Comparison of ENCODE assay signal across 28 mouse cellular contexts in the genomic region with DNA sequence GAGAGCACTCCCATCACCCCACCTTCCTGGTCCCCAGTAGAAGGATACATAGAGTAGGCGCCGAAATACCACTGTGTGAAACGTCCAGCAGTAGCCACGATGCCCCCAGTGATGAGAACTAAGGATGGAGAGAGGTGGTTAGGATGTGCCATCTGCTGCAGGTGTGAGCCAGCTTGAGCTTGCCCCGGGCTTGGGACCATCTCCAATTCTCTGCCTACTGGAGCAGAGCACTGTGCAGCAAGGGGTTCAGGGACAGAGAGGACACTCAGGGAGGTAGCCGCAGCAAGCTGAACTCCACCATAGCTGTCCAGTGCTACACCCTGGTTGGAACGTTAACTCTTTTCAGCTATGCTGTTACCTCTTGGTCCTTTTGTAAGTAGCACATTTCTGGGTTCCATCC. TPM values are rescaled to one million over a fixed set of nuclear protein-coding genes. Genes with fewer than 3 reads are reported as not detected.
A peak's percentile ranks its signal among the peaks of the same experiment; 100 is the strongest.
DNase-seq lines count a peak whose midpoint lies in the region; ATAC-seq and TF ChIP-seq lines count a peak whose summit lies in the region.
"Had no signal": no experiment of that assay in that cellular context is flagged by ENCODE, and none has a peak within 500 bp of the region (broad histone marks: within the 10 kb centered on the region; RNA-seq: fewer than 3 reads in every experiment).

No protein-coding gene starts in this region.

- no peaks in the 10 kb centered on the region for H3K27me3 ChIP-seq in liver, postnatal 0 days (ENCODE audit: insufficient read depth, low read length)
- H3K27me3 ChIP-seq in liver, embryonic 12.5 days (replicated peaks): no peaks in the 10 kb centered on the region; the same call in 1 of the 2 replicates
- H3K27me3 ChIP-seq in spleen, adult 2 months (ENCODE audit: control insufficient read depth, insufficient read depth, low read length): no peaks in the 10 kb centered on the region
- H3K27me3 ChIP-seq: forebrain, embryonic 13.5 days; heart, embryonic 13.5 days; Patski had no signal

- H3K9me3 ChIP-seq in liver, postnatal 0 days (ENCODE audit: low read length): no peaks in the 10 kb centered on the region
- no peaks in the 10 kb centered on the region for H3K9me3 ChIP-seq in liver, embryonic 12.5 days (replicated peaks)
- H3K9me3 ChIP-seq: forebrain, embryonic 10.5 days; forebrain, embryonic 13.5 days; heart, embryonic 10.5 days; heart, embryonic 13.5 days had no signal

- no peak overlapping the region for H3K9ac ChIP-seq in liver, postnatal 0 days (replicated peaks)
- H3K9ac ChIP-seq in liver, embryonic 12.5 days: no peak overlapping the region
- H3K9ac ChIP-seq: forebrain, embryonic 13.5 days; heart, embryonic 13.5 days; hindbrain, embryonic 14.5 days had no signal

- peaks cover 15% of the 10 kb centered on the region for H3K4me1 ChIP-seq in liver, postnatal 0 days (ENCODE audit: insufficient read depth)
- peaks cover 27% of the 10 kb centered on the region for H3K4me1 ChIP-seq in liver, embryonic 12.5 days
- H3K4me1 ChIP-seq in spleen, adult 2 months (ENCODE audit: control insufficient read depth, insufficient read depth, insufficient read length): peaks cover 25% of the 10 kb centered on the region; the same call in 1 of the 2 replicates
- peaks cover 5% of the 10 kb centered on the region; the same call in 1 of the 2 replicates for H3K4me1 ChIP-seq in bone marrow, adult 2 months (ENCODE audit: control insufficient read depth, insufficient read depth, low read length)

- H3K27ac ChIP-seq in liver, postnatal 0 days (ENCODE audit: low read depth): peak overlapping the region; percentile 12; the same call in 1 of the 2 replicates
- H3K27ac ChIP-seq in liver, embryonic 12.5 days: no peak overlapping the region
- H3K27ac ChIP-seq in spleen, adult 2 months (ENCODE audit: insufficient read depth, low read length): peak overlapping the region; percentile 42
- H3K27ac ChIP-seq in bone marrow, adult 2 months (ENCODE audit: control insufficient read depth, insufficient read depth, low read depth, low read length, poor library complexity): peak overlapping the region; percentile 37; the same call in 1 of the 2 replicates
- H3K27ac ChIP-seq: forebrain, embryonic 10.5 days; forebrain, embryonic 13.5 days; heart, adult 2 months; heart, embryonic 13.5 days; hindbrain, embryonic 14.5 days; hindbrain, postnatal 0 days had no signal

- no peak for TF ChIP-seq POLR2A in spleen, adult 2 months (IDR thresholded peaks at IDR 0.05; ENCODE audit: low read depth, low read length)
- TF ChIP-seq POLR2A in bone marrow, adult 2 months (IDR thresholded peaks at IDR 0.05; ENCODE audit: borderline replicate concordance, control insufficient read depth, low read depth, low read length): no peak

- peaks cover 19% of the 10 kb centered on the region for H3K36me3 ChIP-seq in liver, postnatal 0 days (replicated peaks; ENCODE audit: insufficient read depth, low read length)
- H3K36me3 ChIP-seq in liver, embryonic 12.5 days: peaks cover 12% of the 10 kb centered on the region; the same call in 1 of the 2 replicates
- H3K36me3 ChIP-seq in spleen, adult 2 months (ENCODE audit: control insufficient read depth, insufficient read depth, low read length): peaks cover 37% of the 10 kb centered on the region

- 78% methylated on average over 7 of the region's 7 CpGs for WGBS in liver, postnatal 0 days (ENCODE audit: insufficient replicate concordance)
- 77% methylated on average over 7 of the region's 7 CpGs for WGBS in liver, embryonic 12.5 days (ENCODE audit: insufficient replicate concordance)
- 90% methylated on average over 7 of the region's 7 CpGs for WGBS in spleen, adult 2 months
- WGBS in bone marrow, adult 2 months: 83% methylated on average over 7 of the region's 7 CpGs

- no peak for TF ChIP-seq CTCF in liver, postnatal 0 days (IDR thresholded peaks at IDR 0.05; ENCODE audit: low read depth)
- TF ChIP-seq CTCF in spleen, adult 2 months (IDR thresholded peaks at IDR 0.05; ENCODE audit: extremely low read depth, insufficient read depth, insufficient read length, insufficient replicate concordance): no peak
- TF ChIP-seq CTCF in bone marrow, adult 2 months (IDR thresholded peaks at IDR 0.05; ENCODE audit: control insufficient read depth, insufficient read depth, low read length): no peak

- no peak overlapping the region for H3K4me3 ChIP-seq in liver, postnatal 0 days (ENCODE audit: low read depth, low read length)
- H3K4me3 ChIP-seq in liver, embryonic 12.5 days: no peak overlapping the region
- H3K4me3 ChIP-seq in spleen, adult 2 months (ENCODE audit: extremely low read depth, insufficient read depth, insufficient read length): no peak overlapping the region
- H3K4me3 ChIP-seq in bone marrow, adult 2 months (replicated peaks; ENCODE audit: control insufficient read depth, low read depth, low read length): no peak overlapping the region
- H3K4me3 ChIP-seq: forebrain, embryonic 10.5 days; forebrain, embryonic 13.5 days; heart, adult 2 months; heart, embryonic 10.5 days; heart, embryonic 13.5 days had no signal

- no peak for ATAC-seq in liver, postnatal 0 days
- no peak for ATAC-seq in liver, embryonic 12.5 days
- ATAC-seq: CD4-positive, CD25-positive, alpha-beta regulatory T cell, adult 4 months; forebrain, embryonic 13.5 days; forebrain, embryonic 16.5 days; hindbrain, postnatal 0 days; Patski had no signal

- peak overlapping the region; percentile 26; the same call in 1 of the 2 replicates for H3K4me2 ChIP-seq in liver, postnatal 0 days (ENCODE audit: low read depth, low read length)
- H3K4me2 ChIP-seq in liver, embryonic 12.5 days: no peak overlapping the region
- H3K4me2 ChIP-seq: forebrain, embryonic 13.5 days; heart, embryonic 13.5 days; hindbrain, embryonic 14.5 days had no signal

- TF ChIP-seq EP300 in liver, postnatal 0 days (IDR thresholded peaks at IDR 0.05; ENCODE audit: low read depth): no peak

- no peak for DNase-seq in liver, postnatal 0 days
- no peak for DNase-seq in spleen, adult 2 months (ENCODE audit: low read depth in 1 of 2, low spot score in 2 of 2)
- DNase-seq in spleen, postnatal 14 days (ENCODE audit: low spot score in 2 of 2): no peak
- DNase-seq in testis, postnatal 10 days (ENCODE audit: low spot score): no peak
- DNase-seq: adrenal gland, postnatal 10 days; adrenal gland, postnatal 36 days; cerebellum, adult 11 months; cerebellum, adult 2 months; gastrocnemius, postnatal 10 days; gastrocnemius, postnatal 36 days; heart, postnatal 14 days; heart, postnatal 4 days had no signal

RNA-seq across cellular contexts. Expression of a gene that starts 5.1 kb away (rescaled TPM):
- 211 and 220 TPM in 2 replicates for polyA plus RNA-seq in liver, postnatal 0 days (2015; fragmentation: Nextera tagmentation; extraction: Ambion mirVana)
- polyA plus RNA-seq in liver, embryonic 12.5 days (2016; fragmentation: Nextera tagmentation; extraction: Ambion mirVana): 149 and 160 TPM in 2 replicates
- 751 and 823 TPM in 2 replicates for polyA plus RNA-seq in spleen, adult 2 months (2012; rRNA removed)
- 168 and 494 TPM in 2 replicates for polyA plus RNA-seq in bone marrow, adult 2 months (2011; ENCODE audit: insufficient read depth, insufficient read length, low replicate concordance, missing spikeins)
- polyA plus RNA-seq: C2C12 had no signal

RNA-seq across cellular contexts. Expression of a gene that starts 5.8 kb away (rescaled TPM):
- not detected in 2 replicates for polyA plus RNA-seq in liver, postnatal 0 days (2015; fragmentation: Nextera tagmentation; extraction: Ambion mirVana)
- not detected in 2 replicates for polyA plus RNA-seq in liver, embryonic 12.5 days (2016; fragmentation: Nextera tagmentation; extraction: Ambion mirVana)
- polyA plus RNA-seq in spleen, adult 2 months (2012; rRNA removed): 0.28 TPM in 1 of 2 replicates, not detected in the other
- polyA plus RNA-seq in bone marrow, adult 2 months (2011; ENCODE audit: insufficient read depth, insufficient read length, low replicate concordance, missing spikeins): not detected in 2 replicates
- polyA plus RNA-seq: embryonic facial prominence, embryonic 11.5 days; embryonic facial prominence, embryonic 14.5 days; forebrain, embryonic 13.5 days; forebrain, embryonic 16.5 days; heart, adult 2 months; heart, embryonic 10.5 days; heart, embryonic 13.5 days; hindbrain, embryonic 11.5 days; hindbrain, embryonic 14.5 days had no signal

RNA-seq across cellular contexts. Expression of a gene that starts 15.6 kb away (rescaled TPM):
- polyA plus RNA-seq in liver, postnatal 0 days (2015; fragmentation: Nextera tagmentation; extraction: Ambion mirVana): 4.9 and 5.8 TPM in 2 replicates
- polyA plus RNA-seq in liver, embryonic 12.5 days (2016; fragmentation: Nextera tagmentation; extraction: Ambion mirVana): 29.3 and 31.4 TPM in 2 replicates
- 17.0 and 20.5 TPM in 2 replicates for polyA plus RNA-seq in spleen, adult 2 months (2012; rRNA removed)
- 2.4 and 6.3 TPM in 2 replicates for polyA plus RNA-seq in bone marrow, adult 2 months (2011; ENCODE audit: insufficient read depth, insufficient read length, low replicate concordance, missing spikeins)

RNA-seq across cellular contexts. Expression of a gene that starts 32.9 kb away (rescaled TPM):
- 1.4 and 3.4 TPM in 2 replicates for polyA plus RNA-seq in liver, postnatal 0 days (2015; fragmentation: Nextera tagmentation; extraction: Ambion mirVana)
- 0.18 and 0.36 TPM in 2 replicates for polyA plus RNA-seq in liver, embryonic 12.5 days (2016; fragmentation: Nextera tagmentation; extraction: Ambion mirVana)
- 3.9 and 6.0 TPM in 2 replicates for polyA plus RNA-seq in spleen, adult 2 months (2012; rRNA removed)
- 2.2 TPM in 1 of 2 replicates, not detected in the other for polyA plus RNA-seq in bone marrow, adult 2 months (2011; ENCODE audit: insufficient read depth, insufficient read length, low replicate concordance, missing spikeins)
- polyA plus RNA-seq: forebrain, embryonic 16.5 days; hindbrain, embryonic 11.5 days; hindbrain, embryonic 14.5 days; hindbrain, postnatal 0 days had no signal

RNA-seq across cellular contexts. Expression of a gene that starts 48.3 kb away (rescaled TPM):
- polyA plus RNA-seq in liver, postnatal 0 days (2015; fragmentation: Nextera tagmentation; extraction: Ambion mirVana): 18.5 and 18.9 TPM in 2 replicates
- 16.6 and 17.3 TPM in 2 replicates for polyA plus RNA-seq in liver, embryonic 12.5 days (2016; fragmentation: Nextera tagmentation; extraction: Ambion mirVana)
- 79.6 and 115 TPM in 2 replicates for polyA plus RNA-seq in spleen, adult 2 months (2012; rRNA removed)
- 17.4 and 32.7 TPM in 2 replicates for polyA plus RNA-seq in bone marrow, adult 2 months (2011; ENCODE audit: insufficient read depth, insufficient read length, low replicate concordance, missing spikeins)
